Mouse (Mus musculus): ENCODE measurements around the gene Doc2a.

Doc2a gene

GRCm38 (mm10) chr7:126847116-126847420 is at the start of gene Doc2a:
Doc2a (plus strand) TSS chr7:126847416.
- no peak for DNase-seq

- DNase-seq: peak; percentile 75
These were observed 48.8 kb upstream of the Doc2a start for GRCm38 (mm10) chr7:126798127-126799049.

- peak; percentile 96 for DNase-seq
These were observed 48.2 kb upstream of the Doc2a start for GRCm38 (mm10) chr7:126799050-126799467.

GRCm38 (mm10) chr7:126799468-126800268 is 47.5 kb upstream of the Doc2a start:
- DNase-seq: peak; percentile 51

GRCm38 (mm10) chr7:126800269-126801056 is 46.8 kb upstream of the Doc2a start:
- no peak for DNase-seq

GRCm38 (mm10) chr7:126801057-126801422 is 46.2 kb upstream of the Doc2a start:
- DNase-seq: no peak

- no peak for DNase-seq
These were observed 44.9 kb upstream of the Doc2a start for GRCm38 (mm10) chr7:126802134-126802889.

- no peak for DNase-seq
These were observed 44.0 kb upstream of the Doc2a start for GRCm38 (mm10) chr7:126803181-126803580.

- DNase-seq: no peak
These were observed 43.5 kb upstream of the Doc2a start for GRCm38 (mm10) chr7:126803751-126804150.

- DNase-seq: no peak
These were observed 40.3 kb upstream of the Doc2a start for GRCm38 (mm10) chr7:126806956-126807355.

GRCm38 (mm10) chr7:126807405-126807804 is 39.8 kb upstream of the Doc2a start:
- DNase-seq: no peak

- DNase-seq: peak; percentile 61
These were observed 38.3 kb upstream of the Doc2a start for GRCm38 (mm10) chr7:126808703-126809455.

GRCm38 (mm10) chr7:126809723-126810369 is 37.4 kb upstream of the Doc2a start:
- no peak for DNase-seq

- DNase-seq: no peak
These were observed 31.4 kb upstream of the Doc2a start for GRCm38 (mm10) chr7:126815726-126816222.

GRCm38 (mm10) chr7:126816494-126816893 is 30.7 kb upstream of the Doc2a start:
- DNase-seq: no peak

- no peak for DNase-seq
These were observed 29.6 kb upstream of the Doc2a start for GRCm38 (mm10) chr7:126817595-126817994.

GRCm38 (mm10) chr7:126818818-126819217 is 28.4 kb upstream of the Doc2a start:
- no peak for DNase-seq

- DNase-seq: peak; percentile 87
These were observed 25.2 kb upstream of the Doc2a start for GRCm38 (mm10) chr7:126821835-126822511.

- no peak for DNase-seq
These were observed 24.5 kb upstream of the Doc2a start for GRCm38 (mm10) chr7:126822741-126823140.

GRCm38 (mm10) chr7:126823202-126823711 is 24.0 kb upstream of the Doc2a start:
- DNase-seq: no peak
